32 mouse cellular contexts compared by ENCODE assay signal in genomic region chr14:8472884-8473283, GRCm38 (mm10).
"Had no signal": no experiment of that assay in that cellular context is flagged by ENCODE, and none has a peak within 500 bp of the region (broad histone marks: within the 10 kb centered on the region; RNA-seq: fewer than 3 reads in every experiment).

No protein-coding gene starts in this region.

- H3K36me3 ChIP-seq: heart, embryonic 10.5 days; heart, embryonic 12.5 days; heart, embryonic 13.5 days; heart, embryonic 15.5 days; hindbrain, embryonic 10.5 days; hindbrain, embryonic 12.5 days; hindbrain, embryonic 13.5 days; hindbrain, embryonic 15.5 days; intestine, embryonic 15.5 days; kidney, embryonic 15.5 days had no signal

- H3K27me3 ChIP-seq: heart, embryonic 12.5 days; heart, embryonic 13.5 days; heart, embryonic 15.5 days; hindbrain, embryonic 12.5 days; hindbrain, embryonic 13.5 days; hindbrain, embryonic 15.5 days; intestine, embryonic 15.5 days; kidney, embryonic 15.5 days had no signal

- H3K9ac ChIP-seq: heart, embryonic 12.5 days; heart, embryonic 13.5 days; heart, embryonic 15.5 days; hindbrain, embryonic 12.5 days; hindbrain, embryonic 13.5 days; hindbrain, embryonic 14.5 days; hindbrain, embryonic 15.5 days; intestine, embryonic 15.5 days; kidney, embryonic 15.5 days had no signal

- H3K4me3 ChIP-seq: heart, embryonic 10.5 days; heart, embryonic 12.5 days; heart, embryonic 13.5 days; heart, embryonic 15.5 days; hindbrain, embryonic 10.5 days; hindbrain, embryonic 12.5 days; hindbrain, embryonic 13.5 days; hindbrain, embryonic 15.5 days; intestine, embryonic 15.5 days; kidney, embryonic 15.5 days; layer of hippocampus, adult 2 months; left cerebral cortex, adult 2 months had no signal

- H3K4me1 ChIP-seq: hindbrain, embryonic 10.5 days; hindbrain, embryonic 12.5 days; intestine, embryonic 15.5 days; kidney, embryonic 15.5 days had no signal

- H3K27ac ChIP-seq: heart, embryonic 10.5 days; heart, embryonic 13.5 days; heart, embryonic 15.5 days; hindbrain, embryonic 10.5 days; hindbrain, embryonic 12.5 days; hindbrain, embryonic 13.5 days; hindbrain, embryonic 14.5 days; hindbrain, embryonic 15.5 days; hindbrain, postnatal 0 days; intestine, embryonic 15.5 days; kidney, embryonic 15.5 days; kidney, postnatal 0 days; layer of hippocampus, adult 2 months; left cerebral cortex, adult 2 months had no signal

- H3K9me3 ChIP-seq: heart, embryonic 10.5 days; heart, embryonic 12.5 days; heart, embryonic 13.5 days; heart, embryonic 15.5 days; hindbrain, embryonic 10.5 days; hindbrain, embryonic 12.5 days; hindbrain, embryonic 13.5 days; hindbrain, embryonic 15.5 days; intestine, embryonic 15.5 days; kidney, embryonic 15.5 days had no signal

- H3K4me2 ChIP-seq: heart, embryonic 11.5 days; heart, embryonic 12.5 days; heart, embryonic 13.5 days; heart, embryonic 15.5 days; hindbrain, embryonic 12.5 days; hindbrain, embryonic 13.5 days; hindbrain, embryonic 14.5 days; hindbrain, embryonic 15.5 days; intestine, embryonic 15.5 days; kidney, embryonic 15.5 days had no signal

- DNase-seq: heart, postnatal 10 days; heart, postnatal 14 days; heart, postnatal 36 days; heart, postnatal 4 days; kidney, adult 11 months; kidney, adult 18-20 months; kidney, adult 2 months; kidney, adult 8-10 months; kidney, adult 9 months; kidney, postnatal 10 days; kidney, postnatal 14 days; kidney, postnatal 25 days; kidney, postnatal 36 days; kidney, postnatal 4 days; layer of hippocampus, adult 9-11 months; layer of hippocampus, postnatal 36 days had no signal
